Mouse (Mus musculus) heart, embryonic 12.5 days (tissue): ENCODE data around the gene Amer1. TPM values are rescaled to one million over a fixed set of nuclear protein-coding genes. Genes with fewer than 3 reads are reported as not detected.

Source experiments
- polyA plus RNA-seq: library from polyadenylated mRNA; unstranded; fragments of >200 nt; fragmentation: Nextera tagmentation; extraction: Ambion mirVana; gene quantifications from 2 replicates; pipeline ENCODE4 v1.2.1, GENCODE M21; 2016

Gene Amer1
- polyA plus RNA-seq, 1 experiment from 2014 or later = 7.9 TPM

Other genes with a start within 250 kb of the Amer1 start
- 11.2 and 12.7 TPM in 2 replicates for gene Arhgef9, start 248.0 kb downstream of the Amer1 start, polyA plus RNA-seq
- gene Asb12, start 113.1 kb upstream of the Amer1 start, polyA plus RNA-seq = 4.4 and 5.6 TPM in 2 replicates
- gene Pfn5, start 113.2 kb upstream of the Amer1 start, polyA plus RNA-seq = not detected in 2 replicates
- 9.7 TPM in 2 replicates for gene Zc4h2, start 213.6 kb upstream of the Amer1 start, polyA plus RNA-seq